Mouse (Mus musculus): Measurements from ENCODE around the gene Spag9. TPM values are rescaled to one million over a fixed set of nuclear protein-coding genes. Genes with fewer than 3 reads are reported as not detected.
A peak's percentile ranks its signal among the peaks of the same experiment; 100 is the strongest.

Gene Spag9
- total RNA-seq, 2 experiments from 2014 or later: 112 to 130 TPM

DNA sequence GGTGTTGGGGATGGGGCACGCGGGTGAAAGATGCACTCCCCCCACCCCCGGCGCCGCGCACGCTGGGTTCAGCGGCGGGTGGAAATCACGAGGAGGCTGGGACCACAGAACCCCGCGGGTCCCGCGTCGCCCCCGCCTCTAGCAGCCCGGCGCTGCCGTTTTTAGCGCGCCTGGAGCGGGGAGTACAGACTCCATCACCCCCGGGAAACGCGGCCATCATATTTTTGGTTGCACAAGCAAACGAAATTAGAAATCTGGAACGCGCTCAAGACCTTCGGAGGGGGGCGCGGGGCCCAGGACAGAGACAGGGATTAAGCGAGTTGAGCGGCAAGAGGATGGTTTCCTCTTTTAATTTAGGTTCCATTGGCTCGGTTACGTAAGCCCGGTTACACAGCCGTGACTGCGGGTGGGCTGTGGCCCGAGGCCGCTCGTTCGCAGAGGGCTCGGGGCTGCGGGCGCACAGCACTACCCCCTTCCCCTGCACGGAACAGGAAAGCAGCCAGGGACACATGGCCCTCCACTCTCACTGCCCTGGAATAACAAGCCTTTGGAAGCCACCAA is 153.1 kb downstream of the Spag9 start:
- peak in 1 of 2 experiments; percentile 57 for DNase-seq (ENCODE audit: low spot score in 2 of 2)

DNA sequence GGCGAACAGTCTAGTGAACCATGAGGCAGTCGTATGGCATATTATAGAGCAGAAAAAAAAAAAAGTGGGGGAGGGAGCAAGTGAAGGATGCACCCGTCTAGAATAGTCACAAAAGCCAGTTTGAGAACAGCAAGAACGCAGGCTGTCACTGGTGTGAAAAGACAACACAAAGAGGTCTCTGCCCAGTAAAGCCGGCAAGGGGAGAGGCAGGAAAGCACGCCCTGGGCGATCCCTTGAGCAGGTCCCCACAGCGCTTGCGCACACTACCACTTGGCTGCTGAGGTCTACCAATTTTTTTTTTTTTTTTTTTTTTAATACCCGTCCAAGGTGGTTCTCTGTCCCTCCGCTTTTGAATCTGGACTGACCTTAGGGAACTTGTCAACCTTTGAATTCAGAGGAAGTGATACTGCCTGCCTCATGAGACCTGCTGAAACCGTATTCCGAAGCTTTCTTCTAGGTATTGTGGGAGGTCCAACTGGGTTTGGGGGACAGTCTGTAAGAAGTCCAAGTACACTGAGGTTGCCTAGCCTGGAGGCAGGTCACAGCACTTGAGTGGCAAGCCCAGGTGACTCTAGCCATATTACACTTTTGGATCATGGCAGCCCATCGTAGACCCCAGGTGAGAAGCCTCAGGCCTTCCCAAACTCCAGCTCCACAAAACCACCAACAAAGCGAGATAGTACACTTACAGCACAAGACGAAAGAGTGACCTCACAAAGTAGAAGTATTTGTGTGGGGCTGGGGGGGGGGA is 153.8 kb downstream of the Spag9 start:
- no peak for DNase-seq (ENCODE audit: low spot score in 2 of 2)

- no peak for DNase-seq (ENCODE audit: low spot score in 2 of 2)
These were observed 154.9 kb downstream of the Spag9 start for GRCm38 (mm10) chr11:94150519-94151470.

- DNase-seq (ENCODE audit: low spot score in 2 of 2): no peak
These were observed 158.3 kb downstream of the Spag9 start for GRCm38 (mm10) chr11:94154201-94154600.

DNA sequence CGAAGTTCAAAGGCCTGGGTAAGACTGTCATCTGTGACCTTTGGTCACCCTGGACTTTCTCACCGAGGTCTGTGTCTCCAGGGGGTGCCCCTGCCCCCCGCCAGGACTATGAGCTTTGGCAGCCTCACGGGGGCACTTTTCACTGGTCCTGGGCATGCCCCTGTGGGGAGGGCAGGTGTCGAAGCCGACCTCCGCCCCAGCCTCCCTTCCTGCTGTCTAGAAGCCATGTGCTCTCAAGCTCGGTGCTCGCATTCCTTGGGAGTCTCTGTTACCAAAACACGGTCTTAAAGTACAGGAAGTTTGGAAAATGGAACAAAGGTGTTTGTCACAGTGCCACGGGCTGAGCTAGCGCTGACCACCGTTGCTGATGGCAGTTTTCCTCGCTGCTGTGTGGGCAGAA is 162.6 kb downstream of the Spag9 start:
- no peak for DNase-seq (ENCODE audit: low spot score in 2 of 2)

DNA sequence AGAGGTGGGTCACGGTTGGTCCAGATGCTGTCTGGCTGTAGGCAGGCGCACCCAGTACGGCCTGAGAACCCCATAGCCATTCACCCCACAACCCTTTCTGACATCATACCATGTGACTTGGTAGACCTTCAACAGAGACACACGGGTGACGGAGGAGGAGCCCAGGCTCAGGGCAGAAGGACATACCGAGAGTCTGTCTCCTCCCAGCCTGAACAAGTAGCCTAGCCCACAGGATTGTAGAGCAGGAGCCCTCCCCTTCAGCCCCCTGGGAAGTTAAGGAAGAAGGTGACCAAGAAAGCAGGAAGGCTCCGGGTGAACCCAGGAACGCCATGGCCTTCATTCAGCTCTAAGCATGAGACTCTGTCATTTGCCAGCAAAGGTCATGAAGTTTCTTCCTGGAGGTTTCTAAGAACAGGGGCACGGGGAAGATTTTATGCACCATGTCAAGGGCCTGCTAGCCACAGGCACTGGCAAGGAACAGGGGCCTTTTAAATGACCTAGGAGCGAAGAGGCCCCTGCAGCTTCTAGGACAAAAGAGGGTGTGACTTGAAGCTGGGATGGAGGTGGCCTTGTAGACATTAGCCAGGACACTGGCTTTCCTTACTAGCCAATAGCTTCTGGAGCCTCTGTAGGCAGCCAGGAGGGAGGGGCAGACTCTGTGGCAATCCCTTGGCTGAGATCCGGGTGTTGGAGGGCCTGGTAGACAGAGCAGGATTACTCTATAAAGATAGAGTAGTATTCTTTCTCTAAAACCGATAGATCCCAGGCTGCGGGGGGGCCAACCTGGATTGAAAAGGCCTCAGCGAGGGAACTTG is 163.4 kb downstream of the Spag9 start:
- DNase-seq (ENCODE audit: low spot score in 2 of 2): peak in 1 of 2 experiments; percentile 56

DNA sequence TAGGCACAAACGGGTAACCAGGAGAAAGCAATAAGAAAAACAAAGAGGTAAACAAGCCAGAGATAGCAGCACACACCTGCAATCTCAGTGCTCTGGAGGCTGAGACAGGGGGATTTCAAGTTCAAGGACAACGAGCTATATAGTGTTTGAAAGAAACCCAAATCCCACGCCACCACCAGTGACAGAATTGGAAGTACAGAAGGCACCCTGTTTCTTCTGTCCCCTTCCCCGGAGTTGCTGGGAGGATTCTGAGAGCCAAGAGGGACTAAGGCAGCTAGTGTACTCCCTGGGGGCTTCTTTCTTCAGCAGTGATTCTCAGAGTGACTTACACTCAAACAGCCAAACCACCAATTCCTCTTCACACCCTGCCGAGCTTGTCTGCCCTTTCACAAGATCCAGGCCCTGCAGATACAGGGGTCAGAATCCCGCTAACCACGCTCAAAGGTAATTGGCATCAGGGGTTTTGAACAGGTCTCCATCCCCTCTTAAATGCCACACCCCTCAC is 164.1 kb downstream of the Spag9 start:
- no peak for DNase-seq (ENCODE audit: low spot score in 2 of 2)

DNA sequence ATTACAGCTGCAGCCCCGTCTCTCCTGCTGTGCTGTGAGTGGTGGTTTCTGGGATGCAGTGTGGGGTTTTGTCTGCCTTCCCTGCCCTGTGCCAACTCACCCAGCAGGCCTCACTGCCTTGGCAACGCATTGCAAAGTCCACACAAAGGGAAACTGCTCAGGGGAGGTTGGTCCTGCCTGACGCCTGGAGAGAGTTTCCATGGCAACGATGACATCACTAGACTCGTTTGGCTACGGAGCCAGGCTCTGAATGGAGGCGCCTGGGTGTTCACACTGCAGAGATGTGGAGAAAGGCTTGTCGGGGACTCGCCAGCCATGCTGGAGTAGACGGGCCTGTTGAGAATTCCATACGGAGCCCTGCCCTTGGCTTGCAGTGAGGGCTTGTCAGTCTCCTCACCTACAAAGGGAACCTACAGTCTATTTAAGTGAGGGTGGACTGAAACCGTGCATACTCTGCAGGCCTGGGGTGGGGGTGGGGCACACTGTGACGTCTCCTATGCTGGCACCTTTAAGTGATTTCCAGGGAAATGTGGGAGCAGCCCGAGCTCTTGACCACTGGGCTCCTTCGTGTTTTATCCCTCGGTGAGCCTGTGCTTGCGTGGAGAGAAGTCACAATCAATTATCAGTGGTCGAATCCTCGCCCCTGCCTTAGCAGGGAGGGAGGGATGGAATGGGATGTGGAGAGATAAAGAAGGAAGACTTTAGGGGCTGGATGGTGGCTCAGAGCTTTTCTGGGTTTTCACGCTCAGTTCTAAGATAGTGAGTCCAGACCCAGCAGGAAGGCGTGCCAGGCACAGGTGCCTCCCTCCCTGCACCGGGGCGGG is 164.8 kb downstream of the Spag9 start:
- peak in 1 of 2 experiments; percentile 78 for DNase-seq (ENCODE audit: low spot score in 2 of 2)

GRCm38 (mm10) chr11:94161267-94161646 is 165.4 kb downstream of the Spag9 start:
- peak in 1 of 2 experiments; percentile 65 for DNase-seq (ENCODE audit: low spot score in 2 of 2)

GRCm38 (mm10) chr11:94161867-94162581 is 166.1 kb downstream of the Spag9 start:
- no peak for DNase-seq (ENCODE audit: low spot score in 2 of 2)

GRCm38 (mm10) chr11:94163005-94163767 is 167.3 kb downstream of the Spag9 start:
- peak in 1 of 2 experiments; percentile 54 for DNase-seq (ENCODE audit: low spot score in 2 of 2)

GRCm38 (mm10) chr11:94165745-94166144 is 169.9 kb downstream of the Spag9 start:
- DNase-seq (ENCODE audit: low spot score in 2 of 2): no peak

- no peak for DNase-seq (ENCODE audit: low spot score in 2 of 2)
These were observed 172.3 kb downstream of the Spag9 start for GRCm38 (mm10) chr11:94168238-94168637.

DNA sequence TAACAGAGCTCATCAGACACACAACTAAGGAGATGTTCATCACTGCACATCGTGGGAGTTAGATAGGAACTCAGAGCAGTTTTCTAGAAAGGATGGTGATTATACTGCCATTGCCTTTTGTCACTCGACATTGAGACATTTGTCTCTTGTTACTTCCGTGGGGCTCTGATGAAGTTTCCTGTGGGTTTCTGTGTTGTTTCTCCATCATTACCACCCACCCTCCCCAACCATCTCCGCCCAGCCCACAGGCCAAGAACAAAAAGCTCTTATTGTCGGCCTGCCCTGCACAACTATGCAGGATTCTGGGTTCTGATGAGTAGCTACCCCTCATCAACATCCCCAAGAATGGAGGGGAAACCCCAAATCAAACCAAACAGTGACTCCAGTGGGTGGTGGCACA is 173.7 kb downstream of the Spag9 start:
- no peak for DNase-seq (ENCODE audit: low spot score in 2 of 2)

DNA sequence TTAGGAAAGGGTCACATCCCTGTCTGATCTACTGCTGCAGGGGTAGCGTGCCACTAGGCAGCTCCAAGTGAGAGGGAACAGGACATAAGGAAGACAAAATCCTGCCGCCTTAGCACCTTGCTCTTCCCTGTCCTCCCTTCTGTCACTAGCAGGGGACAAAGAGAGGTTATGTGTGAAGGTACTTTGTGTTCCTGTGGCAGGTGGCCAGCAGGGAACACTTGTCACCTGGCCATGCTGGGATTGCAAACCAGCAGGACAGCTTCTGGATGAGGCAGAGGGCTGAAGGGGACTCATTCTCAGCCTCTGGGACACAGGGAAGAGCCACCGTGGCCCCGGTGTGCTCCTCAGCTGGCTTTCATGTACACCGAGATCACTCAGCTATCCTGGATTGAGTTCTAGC is 175.8 kb downstream of the Spag9 start:
- DNase-seq (ENCODE audit: low spot score in 2 of 2): no peak

DNA sequence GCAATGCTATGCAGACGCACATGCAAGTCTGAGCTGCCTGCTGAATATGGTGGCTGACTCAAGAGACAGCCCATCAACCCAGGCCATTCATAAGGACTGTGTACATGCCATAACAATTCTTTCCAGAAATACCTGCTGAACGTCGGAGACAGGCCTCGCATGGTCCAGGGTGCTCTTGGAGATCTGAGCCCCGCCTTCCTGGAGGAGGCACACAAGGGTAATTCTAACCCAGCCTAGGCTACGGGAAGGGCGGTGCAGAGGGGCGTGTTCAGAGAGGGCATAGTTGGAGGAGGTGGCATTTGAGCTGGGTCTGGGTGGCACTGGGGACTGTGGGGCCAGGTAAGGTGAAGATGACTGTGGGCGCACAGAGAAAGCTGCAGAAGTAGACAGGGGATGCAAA is 176.3 kb downstream of the Spag9 start:
- no peak for DNase-seq (ENCODE audit: low spot score in 2 of 2)

- DNase-seq (ENCODE audit: low spot score in 2 of 2): no peak
These were observed 177.8 kb downstream of the Spag9 start for GRCm38 (mm10) chr11:94173726-94174146.

DNA sequence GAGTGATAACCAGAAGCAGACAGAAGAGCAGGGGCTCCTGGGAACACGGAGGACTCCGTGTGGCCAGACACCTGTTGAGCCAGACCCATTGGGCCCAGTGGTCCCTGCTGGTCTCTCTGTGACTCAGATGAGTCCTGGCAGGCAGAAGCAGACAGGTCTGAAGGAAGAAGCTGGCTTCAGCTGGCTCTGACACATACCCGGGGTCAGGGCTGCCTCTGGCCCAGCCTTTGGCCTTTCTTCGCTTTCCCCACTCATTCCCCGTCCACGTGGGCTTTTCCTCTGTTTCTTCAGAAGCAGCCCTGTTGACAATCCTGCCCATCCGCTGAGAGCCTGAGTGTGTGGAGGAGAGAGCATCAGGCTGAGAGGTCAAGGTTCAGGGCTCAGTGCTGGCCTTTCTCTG is 179.4 kb downstream of the Spag9 start:
- DNase-seq (ENCODE audit: low spot score in 2 of 2): no peak

Measured in adrenal gland, adult 18-20 months (tissue).